Mouse (Mus musculus) heart, embryonic 12.5 days (tissue): ENCODE measurements around the gene Actg1. TPM values are rescaled to one million over a fixed set of nuclear protein-coding genes. Genes with fewer than 3 reads are reported as not detected.

Experiments used
- ATAC-seq: fragments of 200-750 bp; cut with Nextera tagmentation; 2 replicates; pipeline ENCODE4 v1.8.0; 2017; ENCODE audit warnings: moderate TSS enrichment, moderate library complexity; ENCODE audit not compliant: insufficient number of reproducible peaks, low FRiP score
- H3K27ac ChIP-seq: fragments of 300-500 bp; sonication (generic); 2 replicates; pipeline ENCODE4 v1.5.1; 2016; ENCODE audit warnings: mild to moderate bottlenecking, moderate library complexity; ENCODE audit not compliant: poor library complexity, severe bottlenecking
- H3K27me3 ChIP-seq: fragments of 300-500 bp; sonication (generic); replicated peaks from 2 replicates; pipeline ENCODE4 v1.6.1; 2016; ENCODE audit warnings: mild to moderate bottlenecking, moderate library complexity
- H3K36me3 ChIP-seq: fragments of 300-500 bp; sonication (generic); 2 replicates; pipeline ENCODE4 v1.6.1; 2016; ENCODE audit warnings: mild to moderate bottlenecking, moderate library complexity
- H3K4me1 ChIP-seq: fragments of 300-500 bp; sonication (generic); replicated peaks from 2 replicates; pipeline ENCODE4 v1.6.1; 2016; ENCODE audit warnings: mild to moderate bottlenecking
- H3K4me2 ChIP-seq: fragments of 300-500 bp; sonication (generic); 2 replicates; pipeline ENCODE4 v1.6.1; 2016; ENCODE audit warnings: mild to moderate bottlenecking, moderate library complexity
- H3K4me3 ChIP-seq: fragments of 300-500 bp; sonication (generic); 2 replicates; pipeline ENCODE4 v1.5.1; 2016; ENCODE audit warnings: mild to moderate bottlenecking
- H3K9ac ChIP-seq: fragments of 300-500 bp; sonication (generic); 2 replicates; pipeline ENCODE4 v1.6.1; 2016; ENCODE audit warnings: mild to moderate bottlenecking, moderate library complexity
- H3K9me3 ChIP-seq: fragments of 300-500 bp; sonication (generic); replicated peaks from 2 replicates; pipeline ENCODE4 v1.6.1; 2016; ENCODE audit warnings: mild to moderate bottlenecking, moderate library complexity
- WGBS: fragments of 180-500 bp; shearing (Covaris S2); methylation state at CpG from one replicate; pipeline ENCODE4 v1.1.7; 2016; 5-methylcytosine and 5-hydroxymethylcytosine counted together
- polyA plus RNA-seq: library from polyadenylated mRNA; unstranded; fragments of >200 nt; fragmentation: Nextera tagmentation; extraction: Ambion mirVana; gene quantifications from 2 replicates; pipeline ENCODE4 v1.2.1, GENCODE M21; 2016

Gene Actg1
- 1,404 and 1,426 TPM in 2 replicates for polyA plus RNA-seq

- Histone ChIP-seq H3K9me3 (no peaks in the 10 kb centered on the region), H3K4me3 (peak within 1 kb of the TSS; percentile 95), H3K27ac (peak within 1 kb of the TSS; percentile 99), H3K36me3 (peaks cover 16% of the 10 kb centered on the region), H3K27me3 (no peaks in the 10 kb centered on the region), H3K4me2 (peak within 1 kb of the TSS; percentile 76), H3K9ac (peak within 1 kb of the TSS; percentile 100), H3K4me1 (peaks cover 28% of the 10 kb centered on the region)
- ATAC-seq = peak; percentile 83
- WGBS = 2% methylated on average over 89 of the region's 103 CpGs
Observed at GRCm38 (mm10) chr11:120347791-120348683, at the start of gene Actg1. Gene Actg1 (minus strand): TSS chr11:120348542.

- 86% methylated on average over 2 of the region's 2 CpGs for WGBS
- ATAC-seq = no peak
- Histone ChIP-seq H3K4me3 (no peak overlapping the region), H3K4me2 (no peak overlapping the region), H3K4me1 (no peaks in the 10 kb centered on the region), H3K27ac (no peak overlapping the region), H3K9me3 (no peaks in the 10 kb centered on the region), H3K27me3 (no peaks in the 10 kb centered on the region), H3K36me3 (peaks cover 77% of the 10 kb centered on the region), H3K9ac (no peak overlapping the region)
Observed at GRCm38 (mm10) chr11:120397602-120398001, 49.3 kb upstream of the Actg1 start.

DNA sequence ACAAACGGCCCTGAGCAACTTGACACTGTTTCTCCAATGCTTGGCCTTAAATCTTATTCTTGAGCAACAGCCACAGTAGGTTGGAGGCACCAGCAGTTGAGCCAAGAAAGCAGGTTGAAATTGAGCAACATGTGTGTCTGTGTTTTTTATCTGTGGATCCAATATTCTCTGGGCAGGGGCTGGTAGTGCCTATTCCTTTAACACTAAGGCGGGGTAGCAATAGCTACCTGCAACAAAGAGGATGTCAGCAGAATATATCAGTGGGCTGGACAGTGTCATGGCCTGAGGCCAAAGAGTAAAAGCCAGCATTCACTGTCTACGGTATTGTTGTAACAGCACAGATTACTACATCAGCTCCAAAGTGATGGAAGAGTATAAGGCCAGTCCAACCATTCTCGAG is 47.3 kb upstream of the Actg1 start:
- no peak overlapping the region for H3K4me2 ChIP-seq
- no peaks in the 10 kb centered on the region for H3K27me3 ChIP-seq
- no peak overlapping the region for H3K27ac ChIP-seq
- no peak overlapping the region for H3K9ac ChIP-seq
- 80% methylated on average over 4 of the region's 4 CpGs for WGBS
- ATAC-seq = no peak
- H3K4me1 ChIP-seq = no peaks in the 10 kb centered on the region
- peaks cover 70% of the 10 kb centered on the region for H3K36me3 ChIP-seq
- H3K9me3 ChIP-seq = no peaks in the 10 kb centered on the region
- H3K4me3 ChIP-seq = no peak overlapping the region

DNA sequence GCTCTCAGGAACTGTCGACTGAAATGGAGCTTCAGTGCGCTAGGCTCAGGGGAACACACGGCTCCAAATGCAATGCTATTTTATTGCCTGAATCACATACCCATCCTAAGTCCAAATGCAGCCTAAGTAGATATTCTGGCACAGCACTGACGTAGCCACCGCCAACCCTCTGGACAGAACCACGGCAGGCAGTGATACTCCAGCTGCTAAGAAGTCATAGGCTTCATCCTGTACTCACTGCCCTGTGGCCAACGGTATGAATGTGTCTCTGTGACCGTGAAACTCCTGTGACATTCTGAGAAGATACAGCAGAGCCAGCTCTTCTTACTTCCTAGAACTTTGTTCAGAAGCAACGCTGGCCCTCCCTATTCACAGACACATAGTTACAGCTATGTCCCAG is 40.2 kb upstream of the Actg1 start:
- peaks cover 65% of the 10 kb centered on the region for H3K36me3 ChIP-seq

GRCm38 (mm10) chr11:120387157-120387556 is 38.8 kb upstream of the Actg1 start:
- Histone ChIP-seq H3K4me2 (no peak overlapping the region), H3K4me1 (peaks cover 49% of the 10 kb centered on the region), H3K36me3 (peaks cover 65% of the 10 kb centered on the region), H3K9me3 (no peaks in the 10 kb centered on the region), H3K4me3 (no peak overlapping the region), H3K27ac (peak overlapping the region; percentile 98), H3K9ac (no peak overlapping the region), H3K27me3 (no peaks in the 10 kb centered on the region)
- ATAC-seq = no peak
- 50% methylated on average over 2 of the region's 2 CpGs for WGBS

More for the DNA sequence above, 40.2 kb upstream of the Actg1 start:
- no peak overlapping the region for H3K4me2 ChIP-seq
- peak overlapping the region; percentile 68 for H3K27ac ChIP-seq
- H3K9me3 ChIP-seq = no peaks in the 10 kb centered on the region
- peaks cover 40% of the 10 kb centered on the region for H3K4me1 ChIP-seq
- H3K4me3 ChIP-seq = no peak overlapping the region
- H3K27me3 ChIP-seq = no peaks in the 10 kb centered on the region
- H3K9ac ChIP-seq = no peak overlapping the region
- WGBS = 86% methylated on average over 9 of the region's 9 CpGs
- no peak for ATAC-seq

DNA sequence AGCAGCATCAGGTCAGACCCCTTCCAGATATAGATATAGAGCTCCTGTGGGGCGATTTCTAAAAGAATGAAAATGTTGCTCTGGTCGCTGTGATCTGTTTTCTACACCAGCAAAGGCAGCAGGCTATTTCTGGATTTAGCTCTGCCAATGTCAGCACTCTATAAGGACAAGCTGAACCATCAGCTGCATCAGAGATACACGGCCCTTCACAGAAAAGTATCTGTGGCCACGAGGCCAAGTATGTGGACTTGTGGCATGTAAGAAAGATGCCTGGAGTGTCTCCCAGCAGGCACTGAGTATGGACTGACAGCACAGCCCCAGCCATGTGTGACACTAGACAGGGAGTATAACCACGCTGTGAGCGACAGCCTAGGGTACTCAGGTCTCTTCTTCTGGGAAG is 38.3 kb upstream of the Actg1 start:
- peak; percentile 51; the same call in 1 of the 2 replicates for ATAC-seq
- H3K9ac ChIP-seq = no peak overlapping the region
- H3K27me3 ChIP-seq = no peaks in the 10 kb centered on the region
- H3K4me2 ChIP-seq = peak overlapping the region; percentile 29; the same call in 1 of the 2 replicates
- peak overlapping the region; percentile 98 for H3K27ac ChIP-seq
- H3K4me3 ChIP-seq = no peak overlapping the region
- peaks cover 66% of the 10 kb centered on the region for H3K36me3 ChIP-seq
- WGBS = 53% methylated on average over 6 of the region's 6 CpGs
- H3K4me1 ChIP-seq = peaks cover 54% of the 10 kb centered on the region
- no peaks in the 10 kb centered on the region for H3K9me3 ChIP-seq

GRCm38 (mm10) chr11:120382509-120382908 is 34.2 kb upstream of the Actg1 start:
- ATAC-seq = 0 out of 2 replicates have a peak, but pooled peaks have one; percentile 14
- peaks cover 67% of the 10 kb centered on the region for H3K4me1 ChIP-seq
- peak overlapping the region; percentile 44; the same call in 1 of the 2 replicates for H3K9ac ChIP-seq
- H3K4me3 ChIP-seq = no peak overlapping the region
- H3K36me3 ChIP-seq = peaks cover 63% of the 10 kb centered on the region
- H3K27ac ChIP-seq = peak overlapping the region; percentile 93
- no peaks in the 10 kb centered on the region for H3K27me3 ChIP-seq
- 56% methylated on average over 9 of the region's 9 CpGs for WGBS
- H3K4me2 ChIP-seq = no peak overlapping the region
- H3K9me3 ChIP-seq = no peaks in the 10 kb centered on the region

GRCm38 (mm10) chr11:120381157-120381556 is 32.8 kb upstream of the Actg1 start:
- Histone ChIP-seq H3K4me1 (peaks cover 66% of the 10 kb centered on the region), H3K27me3 (no peaks in the 10 kb centered on the region), H3K9me3 (no peaks in the 10 kb centered on the region), H3K27ac (peak overlapping the region; percentile 93; the same call in 1 of the 2 replicates), H3K36me3 (peaks cover 75% of the 10 kb centered on the region), H3K9ac (no peak overlapping the region; the same call in 1 of the 2 replicates), H3K4me3 (no peak overlapping the region), H3K4me2 (no peak overlapping the region)
- WGBS = 86% methylated on average over 4 of the region's 4 CpGs
- no peak for ATAC-seq

- ATAC-seq = no peak
- Histone ChIP-seq H3K36me3 (peaks cover 76% of the 10 kb centered on the region), H3K4me1 (peaks cover 58% of the 10 kb centered on the region), H3K9me3 (no peaks in the 10 kb centered on the region), H3K4me2 (no peak overlapping the region), H3K4me3 (no peak overlapping the region), H3K27me3 (no peaks in the 10 kb centered on the region), H3K9ac (no peak overlapping the region), H3K27ac (no peak overlapping the region)
- 92% methylated on average over 3 of the region's 3 CpGs for WGBS
Observed at GRCm38 (mm10) chr11:120380271-120380670, 31.9 kb upstream of the Actg1 start.

- WGBS = 9% methylated on average over 54 of the region's 54 CpGs
Observed at GRCm38 (mm10) chr11:120378611-120379540, 30.5 kb upstream of the Actg1 start, which contains the start of gene Faap100. Gene Faap100 (minus strand): TSS chr11:120378764.

More at GRCm38 (mm10) chr11:120378611-120379540, 30.5 kb upstream of the Actg1 start, which contains the start of gene Faap100:
- peak within 1 kb of the TSS; percentile 93 for H3K4me2 ChIP-seq
- peaks cover 46% of the 10 kb centered on the region for H3K4me1 ChIP-seq
- peak; percentile 87 for ATAC-seq
- H3K4me3 ChIP-seq = peak within 1 kb of the TSS; percentile 90
- peak within 1 kb of the TSS; percentile 69 for H3K27ac ChIP-seq
- peak within 1 kb of the TSS; percentile 90 for H3K9ac ChIP-seq
- H3K27me3 ChIP-seq = no peaks in the 10 kb centered on the region
- H3K36me3 ChIP-seq = peaks cover 76% of the 10 kb centered on the region
- no peaks in the 10 kb centered on the region for H3K9me3 ChIP-seq
